In genomic region chr11:103015881-103016825, GRCm38 (mm10) we compare ENCODE assay signal across 8 mouse cellular contexts. TPM values are rescaled to one million over a fixed set of nuclear protein-coding genes. Genes with fewer than 3 reads are reported as not detected.
DNase-seq lines count a peak whose midpoint lies in the region; ATAC-seq and TF ChIP-seq lines count a peak whose summit lies in the region.

No protein-coding gene starts in this region.

- peak overlapping the region; percentile 89 for H3K4me2 ChIP-seq in CH12.LX (ENCODE audit: insufficient read depth, low read depth, poor library complexity, severe bottlenecking)
- peak overlapping the region; percentile 56 for H3K4me2 ChIP-seq in forebrain, postnatal 0 days (ENCODE audit: low read depth)

- DNase-seq in CD4-positive, CD25-positive, alpha-beta regulatory T cell, adult 2 months (ENCODE audit: low read depth, low spot score) = peak; percentile 25
- peak; percentile 28 for DNase-seq in CH12.LX (ENCODE audit: extremely low read depth)
- DNase-seq in forebrain, postnatal 0 days = no peak
- no peak for DNase-seq in testis, postnatal 10 days (ENCODE audit: low spot score)
- DNase-seq in frontal cortex, postnatal 25 days (ENCODE audit: low spot score in 2 of 2) = no peak
- no peak for DNase-seq in layer of hippocampus, postnatal 25 days (ENCODE audit: extremely low spot score in 1 of 2, low spot score in 1 of 2)

- H3K27ac ChIP-seq in CH12.LX (ENCODE audit: insufficient read depth, low read depth) = peak overlapping the region; percentile 14; the same call in 1 of the 2 replicates
- H3K27ac ChIP-seq in forebrain, postnatal 0 days (ENCODE audit: low read depth, low read length) = peak overlapping the region; percentile 90
- H3K27ac ChIP-seq in macrophage = peak overlapping the region; percentile 59

- TF ChIP-seq CTCF in CH12.LX (conservative IDR thresholded peaks at IDR 0.05 in 1 of 2, IDR thresholded peaks at IDR 0.05 in 1 of 2; ENCODE audit: low read depth in 2 of 2, low read length in 2 of 2) = no peak
- TF ChIP-seq CTCF in forebrain, postnatal 0 days (IDR thresholded peaks at IDR 0.05; ENCODE audit: low read depth) = no peak

- peak overlapping the region; percentile 87 for H3K9ac ChIP-seq in CH12.LX (ENCODE audit: insufficient read depth, low read depth)
- peak overlapping the region; percentile 88 for H3K9ac ChIP-seq in forebrain, postnatal 0 days

- dilution Hi-C loops in CH12.LX (cut with MboI; ENCODE audit: extremely low pct_ligation_motif_present, extremely low pct_unique_long_range_greater_than_20kb, low sequenced_read_pairs) = no loop called here

- TF ChIP-seq RAD21 in CH12.LX (IDR thresholded peaks at IDR 0.05; ENCODE audit: low read depth, low read length) = no peak

- TF ChIP-seq POLR2A in CH12.LX (IDR thresholded peaks at IDR 0.05; ENCODE audit: low read depth, low read length) = no peak

- no peaks in the 10 kb centered on the region for H3K27me3 ChIP-seq in CH12.LX (replicated peaks)
- no peaks in the 10 kb centered on the region for H3K27me3 ChIP-seq in forebrain, postnatal 0 days (ENCODE audit: insufficient read depth, low read length)

- H3K4me3 ChIP-seq in CH12.LX (replicated peaks in 1 of 3; ENCODE audit: low read depth in 2 of 3, low read length in 2 of 3, poor library complexity in 1 of 3) = peak overlapping the region; percentile 71 to 100 (median 78)
- H3K4me3 ChIP-seq in forebrain, postnatal 0 days (ENCODE audit: low read depth, low read length) = peak overlapping the region; percentile 87
- peak overlapping the region; percentile 63 for H3K4me3 ChIP-seq in macrophage (ENCODE audit: inconsistent target)

- no peaks in the 10 kb centered on the region for H3K9me3 ChIP-seq in CH12.LX (replicated peaks; ENCODE audit: low read length)
- H3K9me3 ChIP-seq in forebrain, postnatal 0 days (ENCODE audit: low read length) = no peaks in the 10 kb centered on the region

- ATAC-seq in CD4-positive, CD25-positive, alpha-beta regulatory T cell, adult 4 months = no peak
- no peak for ATAC-seq in forebrain, postnatal 0 days

- H3K79me2 ChIP-seq in CH12.LX (replicated peaks; ENCODE audit: control insufficient read depth, extremely low read depth, insufficient read depth, poor library complexity, severe bottlenecking) = peaks cover 25% of the 10 kb centered on the region
- H3K79me2 ChIP-seq in macrophage (ENCODE audit: inconsistent target) = peaks cover 56% of the 10 kb centered on the region

- no peak for TF ChIP-seq EP300 in CH12.LX (IDR thresholded peaks at IDR 0.05; ENCODE audit: low read length)

- peaks cover 23 to 53% of the 10 kb centered on the region in 2 experiments for H3K36me3 ChIP-seq in CH12.LX (replicated peaks in 1 of 2; ENCODE audit: control insufficient read depth in 1 of 2, insufficient read depth in 1 of 2, low read length in 1 of 2)
- H3K36me3 ChIP-seq in forebrain, postnatal 0 days (ENCODE audit: insufficient read depth) = no peaks in the 10 kb centered on the region
- H3K36me3 ChIP-seq in macrophage (ENCODE audit: inconsistent target) = peaks cover 10% of the 10 kb centered on the region

- 44% methylated on average over 27 of the region's 27 CpGs for WGBS in forebrain, postnatal 0 days
- WGBS in macrophage (ENCODE audit: missing documents) = 42% methylated on average over 25 of the region's 27 CpGs

- peaks cover 11 to 16% of the 10 kb centered on the region in 2 experiments for H3K4me1 ChIP-seq in CH12.LX (ENCODE audit: control insufficient read depth in 1 of 2, insufficient read depth in 2 of 2)
- peaks cover 10% of the 10 kb centered on the region; the same call in 1 of the 2 replicates for H3K4me1 ChIP-seq in forebrain, postnatal 0 days (ENCODE audit: insufficient read depth)

- in situ Hi-C loops in CH12.LX (cut with MboI; ENCODE audit: low pct_ligation_motif_present, low pct_unique_long_range_greater_than_20kb, low sequenced_read_pairs) = no loop called here

TF ChIP-seq in CH12.LX, 34 proteins besides CTCF, POLR2A, EP300 and RAD21:
- TF ChIP-seq CHD2 (IDR thresholded peaks at IDR 0.05; ENCODE audit: low read length) (no peak), TBP (conservative IDR thresholded peaks at IDR 0.05; ENCODE audit: low read depth, low read length) (0 out of 2 replicates have a peak, but pooled peaks have one; percentile 8), SIN3A (IDR thresholded peaks at IDR 0.05; ENCODE audit: low read length) (no peak), MAFK (IDR thresholded peaks at IDR 0.05; ENCODE audit: insufficient replicate concordance, low read length) (no peak)

RNA-seq across cellular contexts. Expression of gene Nmt1, which starts 11.8 kb away (rescaled TPM):
- 100 to 1,000 TPM; 111 TPM for polyA plus RNA-seq in CD4-positive, CD25-positive, alpha-beta regulatory T cell, adult 4 months (2017; shearing (Covaris generic))
- total RNA-seq in CH12.LX (2012; rRNA removed) = 84.5 and 93.2 TPM in 2 replicates
- 108 and 115 TPM in 2 replicates for total RNA-seq in CH12.LX (2014; rRNA removed)
- 205 and 208 TPM in 2 replicates for polyA plus RNA-seq in CH12.LX (2012; ENCODE audit: insufficient read length, low read depth)
- total RNA-seq in forebrain, postnatal 0 days (2014; rRNA removed) = 63.2 and 64.1 TPM in 2 replicates
- 35.0 and 36.7 TPM in 2 replicates for polyA plus RNA-seq in forebrain, postnatal 0 days (2015; fragmentation: Nextera tagmentation; extraction: Ambion mirVana)
- 10 to 100 TPM; 17.8 to 62.3 (median 36.5) TPM for total RNA-seq in macrophage (2018; cell fraction: chromatin; rRNA removed)
- 100 to 1,000 TPM in 2 of 26 experiments, 10 to 100 TPM in 24; 47.5 to 103 (median 66.1) TPM for total RNA-seq in macrophage (2018; cell fraction: cytosol; rRNA removed)
- total RNA-seq in macrophage (2018; cell fraction: nucleus; rRNA removed) = 10 to 100 TPM; 18.3 to 57.8 (median 36.3) TPM
- polyA plus RNA-seq in macrophage (2018) = 58.0 to 93.5 TPM (median 59.5 TPM) in 3 replicates
- 100 to 1,000 TPM; 153 to 166 TPM for total RNA-seq in layer of hippocampus, postnatal 25 days (2021)

RNA-seq across cellular contexts. Expression of gene Dcakd, which starts 12.0 kb away (rescaled TPM):
- 10 to 100 TPM; 26.4 to 32.5 TPM for polyA plus RNA-seq in CD4-positive, CD25-positive, alpha-beta regulatory T cell, adult 4 months (2017; shearing (Covaris generic))
- total RNA-seq in CH12.LX (2012; rRNA removed) (22.4 and 24.0 TPM in 2 replicates), CH12.LX (2014; rRNA removed) (7.8 and 8.8 TPM in 2 replicates)
- polyA plus RNA-seq in CH12.LX (2012; ENCODE audit: insufficient read length, low read depth) (74.1 and 89.0 TPM in 2 replicates), macrophage (2018) (24.3 to 27.5 TPM (median 26.4 TPM) in 3 replicates)
- 136 and 148 TPM in 2 replicates for total RNA-seq in forebrain, postnatal 0 days (2014; rRNA removed)
- polyA plus RNA-seq in forebrain, postnatal 0 days (2015; fragmentation: Nextera tagmentation; extraction: Ambion mirVana) = 173 and 191 TPM in 2 replicates
- total RNA-seq in macrophage (2018; cell fraction: chromatin; rRNA removed) = 10 to 100 TPM in 21 of 26 experiments, 1 to 10 TPM in 5; 4.7 to 63.8 (median 24.2) TPM
- total RNA-seq in macrophage (2018; cell fraction: cytosol; rRNA removed) = 10 to 100 TPM in 25 of 26 experiments, 1 to 10 TPM in 1; 9.0 to 27.8 (median 21.2) TPM
- 10 to 100 TPM in 25 of 26 experiments, 1 to 10 TPM in 1; 8.1 to 54.4 (median 21.1) TPM for total RNA-seq in macrophage (2018; cell fraction: nucleus; rRNA removed)
- 100 to 1,000 TPM; 106 to 109 TPM for total RNA-seq in layer of hippocampus, postnatal 25 days (2021)

Comparison
In these comparisons a context has a peak if more than half of its experiments do, and no peak if none do; other contexts are left out.
1. DNase-seq: peak in CD4-positive, CD25-positive, alpha-beta regulatory T cell, adult 2 months (single experiment) and CH12.LX (single experiment); none in forebrain, postnatal 0 days (single experiment), testis, postnatal 10 days (single experiment), frontal cortex, postnatal 25 days (0 of 2) and layer of hippocampus, postnatal 25 days (0 of 2).
2. H3K27ac ChIP-seq: peak in every context shown above with its lines; median percentile 90 in forebrain, postnatal 0 days; 59 in macrophage; 14 in CH12.LX.
3. Peak in every context shown above with its lines, with median percentiles within 50 percentile points of each other: H3K4me3 ChIP-seq.